8 mouse cellular contexts compared by ENCODE assay signal in the genomic region with DNA sequence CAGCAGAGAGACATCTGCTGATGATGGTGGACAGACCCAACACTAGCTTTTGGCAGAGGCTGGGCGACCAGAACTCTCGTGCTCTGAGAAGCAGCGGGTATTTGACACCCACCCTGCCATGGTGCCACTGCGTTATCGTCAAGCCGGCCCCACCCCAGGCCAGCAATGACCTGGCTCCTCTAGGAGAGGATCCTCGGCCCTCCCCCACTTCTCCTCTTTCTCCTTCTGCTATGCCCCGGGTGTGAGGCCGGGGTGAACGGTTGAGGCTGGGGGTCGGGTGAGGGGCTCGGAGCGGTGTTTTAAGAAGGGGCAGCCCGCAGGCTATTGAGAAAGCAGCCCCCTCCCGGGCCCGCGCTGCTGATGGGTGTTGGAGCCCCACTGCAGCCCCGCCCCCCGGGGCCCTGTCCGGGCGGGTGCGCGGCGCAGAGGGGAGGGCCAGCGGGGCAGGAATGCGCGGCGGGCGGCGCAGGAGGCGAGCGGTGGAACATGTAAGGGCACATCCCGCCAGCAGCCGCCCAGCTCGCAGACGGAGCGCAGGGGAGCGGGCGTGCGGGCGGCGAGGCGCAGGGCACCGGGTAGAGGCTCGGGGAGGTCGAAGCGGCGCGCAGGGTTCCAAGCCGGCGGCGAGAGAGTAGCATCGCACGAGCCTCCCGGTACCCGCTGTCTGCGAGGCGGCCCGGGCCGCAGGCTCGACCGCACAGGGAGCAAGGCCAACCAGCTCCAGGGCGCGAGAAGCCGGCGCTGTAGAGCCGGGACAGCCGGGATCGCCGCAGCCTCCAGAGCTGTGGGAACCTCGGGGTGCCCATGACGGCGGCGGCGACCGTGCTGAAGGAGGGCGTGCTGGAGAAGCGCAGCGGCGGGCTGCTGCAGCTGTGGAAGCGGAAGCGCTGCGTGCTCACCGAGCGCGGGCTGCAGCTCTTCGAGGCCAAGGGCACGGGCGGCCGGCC. TPM values are rescaled to one million over a fixed set of nuclear protein-coding genes. Genes with fewer than 3 reads are reported as not detected.
DNase-seq lines count a peak whose midpoint lies in the region; ATAC-seq and TF ChIP-seq lines count a peak whose summit lies in the region.

Gene Phlda3 (plus strand): TSS at position 475 of the 947 bp plus-strand sequence.

- H3K9ac ChIP-seq in forebrain, embryonic 12.5 days = peak within 1 kb of the TSS; percentile 79
- peak within 1 kb of the TSS; percentile 93 for H3K9ac ChIP-seq in heart, postnatal 0 days (replicated peaks; ENCODE audit: low read depth, low read length)

- no peaks in the 10 kb centered on the region for H3K36me3 ChIP-seq in forebrain, embryonic 12.5 days (replicated peaks)
- peaks cover 17% of the 10 kb centered on the region for H3K36me3 ChIP-seq in heart, postnatal 0 days (replicated peaks; ENCODE audit: control insufficient read depth, insufficient read depth, low read length)

- no peak for TF ChIP-seq EP300 in heart, postnatal 0 days (IDR thresholded peaks at IDR 0.05; ENCODE audit: low read depth)

- under 1% methylated on average over 86 of the region's 90 CpGs for WGBS in forebrain, embryonic 12.5 days
- under 1% methylated on average over 83 of the region's 90 CpGs for WGBS in heart, postnatal 0 days
- WGBS in olfactory bulb, adult 2 months = 3% methylated on average over 90 of the region's 90 CpGs

- TF ChIP-seq CTCF in heart, postnatal 0 days (IDR thresholded peaks at IDR 0.05; ENCODE audit: low read depth) = no peak
- TF ChIP-seq CTCF in olfactory bulb, adult 2 months (IDR thresholded peaks at IDR 0.05; ENCODE audit: insufficient read depth, low read depth, low read length) = no peak; the same call in 1 of the 2 replicates

- peak within 1 kb of the TSS; percentile 68 for H3K27ac ChIP-seq in forebrain, embryonic 12.5 days
- H3K27ac ChIP-seq in heart, postnatal 0 days (ENCODE audit: low read depth) = peak within 1 kb of the TSS; percentile 96
- H3K27ac ChIP-seq in olfactory bulb, adult 2 months (ENCODE audit: insufficient read depth, low read depth, low read length) = peak within 1 kb of the TSS; percentile 17; the same call in 1 of the 2 replicates

- H3K27me3 ChIP-seq in forebrain, embryonic 12.5 days = peaks cover 26% of the 10 kb centered on the region
- H3K27me3 ChIP-seq in heart, postnatal 0 days (ENCODE audit: control insufficient read depth, insufficient read depth, low read length) = no peaks in the 10 kb centered on the region

- peak; percentile 82 for ATAC-seq in CD4-positive, CD25-positive, alpha-beta regulatory T cell, adult 4 months
- ATAC-seq in forebrain, embryonic 12.5 days (ENCODE audit: low FRiP score) = peak; percentile 89
- peak; percentile 92 for ATAC-seq in heart, postnatal 0 days (ENCODE audit: insufficient read depth, low read depth)

- H3K4me2 ChIP-seq in forebrain, embryonic 12.5 days = peak within 1 kb of the TSS; percentile 93
- peak within 1 kb of the TSS; percentile 85 for H3K4me2 ChIP-seq in heart, postnatal 0 days (ENCODE audit: low read depth, low read length)

- TF ChIP-seq POLR2A in olfactory bulb, adult 2 months (IDR thresholded peaks at IDR 0.05; ENCODE audit: insufficient read depth, low read depth, low read length) = 0 out of 2 replicates have a peak, but pooled peaks have one; percentile 38

- H3K9me3 ChIP-seq in forebrain, embryonic 12.5 days = no peaks in the 10 kb centered on the region
- H3K9me3 ChIP-seq in heart, postnatal 0 days (replicated peaks; ENCODE audit: control insufficient read depth, low read length) = no peaks in the 10 kb centered on the region

- H3K4me1 ChIP-seq in forebrain, embryonic 12.5 days = peaks cover 20% of the 10 kb centered on the region
- peaks cover 49% of the 10 kb centered on the region for H3K4me1 ChIP-seq in heart, postnatal 0 days (ENCODE audit: control insufficient read depth, insufficient read depth)
- peaks cover 28% of the 10 kb centered on the region for H3K4me1 ChIP-seq in olfactory bulb, adult 2 months (ENCODE audit: control insufficient read depth, insufficient read depth, low read length)

- DNase-seq in adrenal gland, postnatal 4 days (ENCODE audit: low spot score in 2 of 2) = peak; percentile 50 to 59
- peak; percentile 86 for DNase-seq in heart, postnatal 0 days (ENCODE audit: low spot score)
- peak; percentile 59 to 81 for DNase-seq in kidney, postnatal 36 days
- DNase-seq in lung, adult 18-20 months = peak; percentile 83 to 84
- DNase-seq in thymus, postnatal 14 days = peak; percentile 78

- peak within 1 kb of the TSS; percentile 60 for H3K4me3 ChIP-seq in forebrain, embryonic 12.5 days (replicated peaks)
- peak within 1 kb of the TSS; percentile 72 for H3K4me3 ChIP-seq in heart, postnatal 0 days (ENCODE audit: low read depth, low read length)
- H3K4me3 ChIP-seq in olfactory bulb, adult 2 months (ENCODE audit: insufficient read depth, low read depth, low read length) = peak within 1 kb of the TSS; percentile 62

RNA-seq across cellular contexts. Expression of gene Phlda3, which starts in this region (rescaled TPM):
- under 1 TPM; 0.58 to 0.98 TPM for polyA plus RNA-seq in CD4-positive, CD25-positive, alpha-beta regulatory T cell, adult 4 months (2017; shearing (Covaris generic))
- total RNA-seq in adrenal gland, postnatal 4 days (2021) = 10 to 100 TPM; 25.1 to 33.6 TPM
- polyA plus RNA-seq in forebrain, embryonic 12.5 days (2016; fragmentation: Nextera tagmentation; extraction: Ambion mirVana) = 14.8 and 16.9 TPM in 2 replicates
- total RNA-seq in heart, postnatal 0 days (2014; rRNA removed; ENCODE audit: low replicate concordance) = 87.5 and 130 TPM in 2 replicates
- polyA plus RNA-seq in heart, postnatal 0 days (2015; fragmentation: Nextera tagmentation; extraction: Ambion mirVana) = 65.5 and 67.2 TPM in 2 replicates
- polyA plus RNA-seq in olfactory bulb, adult 2 months (2012; ENCODE audit: insufficient read depth, insufficient read length, low replicate concordance, missing spikeins) = not detected in 2 replicates

Comparison
In these comparisons a context has a peak if more than half of its experiments do, and no peak if none do; other contexts are left out.
1. Peak in every context shown above with its lines: DNase-seq, ATAC-seq, H3K4me3 ChIP-seq and H3K27ac ChIP-seq.
2. Peak in ATAC-seq in CD4-positive, CD25-positive, alpha-beta regulatory T cell, adult 4 months; RNA of the gene not detected or under 1 TPM.
3. H3K27ac ChIP-seq: peak in every context shown above with its lines; median percentile 96 in heart, postnatal 0 days; 68 in forebrain, embryonic 12.5 days; 17 in olfactory bulb, adult 2 months.